Mouse (Mus musculus): ENCODE results near the gene Ubac1. TPM values are rescaled to one million over a fixed set of nuclear protein-coding genes. Genes with fewer than 3 reads are reported as not detected.
A peak's percentile ranks its signal among the peaks of the same experiment; 100 is the strongest.

The Ubac1 gene
- polyA plus RNA-seq, 1 experiment from 2014 or later, result 437 TPM

GRCm38 (mm10) chr2:25994791-25995190 lies 26.8 kb downstream of the Ubac1 start:
- Histone ChIP-seq H3K36me3 (replicated peaks) (peaks cover 61% of the 10 kb centered on the region), H3K27ac (replicated peaks) (no peak overlapping the region), H3K4me2 (no peak overlapping the region), H3K9ac (no peak overlapping the region), H3K9me3 (replicated peaks) (no peaks in the 10 kb centered on the region), H3K4me1 (replicated peaks) (peaks cover 21% of the 10 kb centered on the region), H3K4me3 (replicated peaks) (no peak overlapping the region), H3K27me3 (no peaks in the 10 kb centered on the region)
- WGBS (ENCODE audit: insufficient replicate concordance), result 90% methylated on average over 3 of the region's 3 CpGs
- no peak for ATAC-seq (ENCODE audit: insufficient read depth)

GRCm38 (mm10) chr2:25992285-25992684 lies 29.3 kb downstream of the Ubac1 start:
- no peak overlapping the region for H3K4me3 ChIP-seq (replicated peaks)
- no peak overlapping the region for H3K9ac ChIP-seq
- WGBS (ENCODE audit: insufficient replicate concordance), result 73% methylated on average over 2 of the region's 2 CpGs
- ATAC-seq (ENCODE audit: insufficient read depth), result no peak
- no peaks in the 10 kb centered on the region for H3K9me3 ChIP-seq (replicated peaks)
- H3K4me2 ChIP-seq, result no peak overlapping the region
- peaks cover 15% of the 10 kb centered on the region for H3K4me1 ChIP-seq (replicated peaks)
- H3K27me3 ChIP-seq, result no peaks in the 10 kb centered on the region; the same call in 1 of the 2 replicates
- no peak overlapping the region for H3K27ac ChIP-seq (replicated peaks)
- H3K36me3 ChIP-seq (replicated peaks), result peaks cover 36% of the 10 kb centered on the region

GRCm38 (mm10) chr2:25989651-25990050 lies 31.9 kb downstream of the Ubac1 start:
- Histone ChIP-seq H3K9me3 (replicated peaks) (no peaks in the 10 kb centered on the region), H3K4me1 (replicated peaks) (peaks cover 15% of the 10 kb centered on the region), H3K4me2 (no peak overlapping the region), H3K27me3 (peaks cover 5% of the 10 kb centered on the region), H3K9ac (no peak overlapping the region), H3K27ac (replicated peaks) (no peak overlapping the region), H3K36me3 (replicated peaks) (peaks cover 9% of the 10 kb centered on the region; the same call in 1 of the 2 replicates), H3K4me3 (replicated peaks) (no peak overlapping the region)
- WGBS (ENCODE audit: insufficient replicate concordance), result 60% methylated on average over 1 of the region's 1 CpGs
- no peak for ATAC-seq (ENCODE audit: insufficient read depth)

- Histone ChIP-seq H3K36me3 (replicated peaks) (no peaks in the 10 kb centered on the region), H3K9ac (no peak overlapping the region), H3K4me2 (no peak overlapping the region), H3K4me1 (replicated peaks) (peaks cover 20% of the 10 kb centered on the region), H3K27me3 (peaks cover 5% of the 10 kb centered on the region), H3K9me3 (replicated peaks) (no peaks in the 10 kb centered on the region), H3K4me3 (replicated peaks) (no peak overlapping the region), H3K27ac (replicated peaks) (no peak overlapping the region)
- WGBS (ENCODE audit: insufficient replicate concordance), result 61% methylated on average over 6 of the region's 6 CpGs
- no peak for ATAC-seq (ENCODE audit: insufficient read depth)
Measured at GRCm38 (mm10) chr2:25987817-25988216, 33.7 kb downstream of the Ubac1 start.

DNA sequence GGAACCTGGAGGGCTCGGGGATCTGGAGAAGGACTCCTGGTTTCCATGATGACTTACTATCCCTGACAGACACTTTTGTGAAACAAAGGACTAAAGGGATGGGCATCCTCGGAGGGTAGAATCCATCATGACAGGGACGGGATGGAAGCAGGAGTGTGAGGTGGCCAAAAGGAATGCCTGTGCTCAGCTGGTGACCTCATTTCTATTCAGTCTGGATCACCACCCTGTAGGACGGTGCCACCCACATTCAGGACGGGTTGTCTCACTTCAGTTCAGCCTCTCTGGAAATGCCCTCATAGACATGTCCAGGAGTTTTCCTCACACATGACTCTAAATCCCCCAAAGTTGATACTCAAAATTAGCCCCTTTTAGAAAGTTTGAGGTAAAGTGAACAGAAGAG lies 34.9 kb downstream of the Ubac1 start:
- WGBS (ENCODE audit: insufficient replicate concordance), result 64% methylated on average over 5 of the region's 5 CpGs
- Histone ChIP-seq H3K27me3 (peaks cover 5% of the 10 kb centered on the region), H3K9ac (no peak overlapping the region), H3K27ac (replicated peaks) (no peak overlapping the region), H3K4me3 (replicated peaks) (no peak overlapping the region), H3K9me3 (replicated peaks) (no peaks in the 10 kb centered on the region), H3K4me2 (no peak overlapping the region), H3K36me3 (replicated peaks) (no peaks in the 10 kb centered on the region), H3K4me1 (replicated peaks) (peaks cover 16% of the 10 kb centered on the region)
- no peak for ATAC-seq (ENCODE audit: insufficient read depth)

DNA sequence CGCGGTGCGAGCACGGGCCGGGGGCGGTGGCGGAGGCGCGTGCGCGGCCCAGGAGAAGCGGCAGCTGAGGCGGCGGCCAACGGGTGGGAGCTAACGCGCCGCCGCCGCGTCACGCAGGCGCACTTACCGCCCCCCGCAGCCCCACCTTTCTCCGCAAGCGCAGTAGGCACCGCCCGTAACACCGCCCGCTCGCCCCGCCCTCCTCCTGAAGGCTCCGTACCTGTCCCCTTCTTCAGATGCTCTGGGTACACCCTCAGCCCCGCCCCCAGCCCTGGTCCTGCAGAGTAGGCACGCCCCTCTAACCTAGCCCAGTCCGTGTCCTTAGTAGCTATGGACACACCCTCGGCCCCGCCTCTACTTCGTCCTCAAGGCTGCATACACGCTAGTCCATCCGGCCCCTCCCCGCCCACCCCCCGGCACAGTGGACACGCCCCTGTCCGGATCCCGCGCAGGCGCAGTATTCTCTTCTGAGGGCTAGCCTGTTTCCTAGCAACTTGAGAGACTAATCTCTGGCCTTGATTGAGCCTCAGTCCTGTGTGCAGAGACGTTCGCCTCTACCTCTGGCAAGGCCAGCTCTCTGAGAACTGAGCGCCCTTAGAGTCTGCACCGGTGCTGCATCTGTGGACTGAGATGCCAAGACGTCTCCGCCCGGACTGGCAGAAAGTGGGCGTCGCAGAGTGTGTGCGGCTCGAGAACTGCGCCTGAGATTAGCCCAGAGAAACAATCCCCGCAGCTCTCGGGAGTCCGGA lies 38.2 kb downstream of the Ubac1 start, which contains the start of gene Camsap1:
Camsap1 (minus strand) TSS at position 124 of the 749 bp plus-strand sequence.
- Histone ChIP-seq H3K4me3 (replicated peaks) (peak within 1 kb of the TSS; percentile 94), H3K9me3 (replicated peaks) (no peaks in the 10 kb centered on the region), H3K4me2 (peak within 1 kb of the TSS; percentile 95), H3K27ac (replicated peaks) (peak within 1 kb of the TSS; percentile 89), H3K27me3 (peaks cover 5% of the 10 kb centered on the region), H3K36me3 (replicated peaks) (no peaks in the 10 kb centered on the region), H3K9ac (peak within 1 kb of the TSS; percentile 97), H3K4me1 (replicated peaks) (peaks cover 49% of the 10 kb centered on the region)
- peak; percentile 99 for ATAC-seq (ENCODE audit: insufficient read depth)
- WGBS (ENCODE audit: insufficient replicate concordance), result under 1% methylated on average over 63 of the region's 64 CpGs

DNA sequence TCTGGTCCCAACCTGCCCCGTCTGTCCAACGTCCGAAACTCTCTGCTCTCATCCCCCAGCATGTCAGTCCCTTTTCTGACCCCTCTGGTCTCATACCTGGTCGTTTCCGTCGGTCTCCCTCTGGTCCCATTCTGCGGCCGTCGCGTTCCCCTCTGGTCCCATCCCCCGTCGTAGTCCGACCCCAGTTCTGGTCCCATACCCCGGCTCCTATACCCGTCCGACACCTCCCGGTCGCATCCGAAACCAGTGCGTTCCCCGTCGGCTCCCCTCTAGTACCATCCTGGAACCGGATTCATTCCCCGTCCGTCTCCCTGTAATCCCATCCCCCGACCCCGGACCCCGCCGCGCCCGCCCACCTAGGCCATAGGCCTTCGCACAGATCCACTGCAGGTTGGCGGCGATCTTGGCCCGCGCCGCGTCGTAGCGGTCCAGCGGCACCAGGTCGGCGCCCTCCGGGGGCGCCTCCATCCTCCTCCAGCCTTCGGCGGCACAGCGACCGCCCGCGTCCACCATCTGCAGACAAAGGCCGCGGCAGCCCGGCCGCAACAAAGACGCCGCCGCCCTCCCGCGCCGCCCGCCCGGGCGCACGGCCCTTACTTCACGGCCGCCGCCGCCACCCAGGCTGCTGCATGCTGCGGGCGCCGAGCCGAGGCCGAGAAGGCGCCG lies 39.0 kb downstream of the Ubac1 start:
- Histone ChIP-seq H3K36me3 (replicated peaks) (no peaks in the 10 kb centered on the region), H3K9me3 (replicated peaks) (no peaks in the 10 kb centered on the region), H3K27me3 (peaks cover 5% of the 10 kb centered on the region), H3K9ac (peak overlapping the region; percentile 97), H3K4me3 (replicated peaks) (peak overlapping the region; percentile 94), H3K4me2 (peak overlapping the region; percentile 95), H3K4me1 (replicated peaks) (peaks cover 56% of the 10 kb centered on the region), H3K27ac (replicated peaks) (peak overlapping the region; percentile 89)
- WGBS (ENCODE audit: insufficient replicate concordance), result under 1% methylated on average over 76 of the region's 76 CpGs
- ATAC-seq (ENCODE audit: insufficient read depth), result no peak; the same call in none of the 2 replicates

DNA sequence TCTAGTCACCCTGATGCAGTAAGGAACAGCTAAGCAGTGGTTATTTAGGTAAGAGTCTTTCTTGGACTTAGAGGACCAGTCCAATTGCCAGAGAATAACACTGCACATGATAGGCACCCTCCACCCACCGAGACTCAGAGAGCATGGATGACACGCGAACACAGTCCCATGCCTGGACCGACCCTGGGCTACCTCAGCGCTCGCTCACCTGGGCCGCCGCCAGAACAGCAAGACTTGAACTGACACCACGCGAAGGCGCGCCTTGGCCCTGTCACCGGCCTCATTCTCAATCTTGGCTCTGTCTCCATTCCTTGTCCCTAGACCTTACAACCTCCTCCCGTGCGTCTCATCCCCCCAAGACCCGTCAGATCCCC lies 39.5 kb downstream of the Ubac1 start:
- no peak for ATAC-seq (ENCODE audit: insufficient read depth)
- Histone ChIP-seq H3K27ac (replicated peaks) (peak overlapping the region; percentile 89), H3K4me2 (peak overlapping the region; percentile 95), H3K9me3 (replicated peaks) (no peaks in the 10 kb centered on the region), H3K27me3 (peaks cover 5% of the 10 kb centered on the region), H3K9ac (peak overlapping the region; percentile 97), H3K4me3 (replicated peaks) (peak overlapping the region; percentile 94), H3K4me1 (replicated peaks) (peaks cover 56% of the 10 kb centered on the region), H3K36me3 (replicated peaks) (no peaks in the 10 kb centered on the region)
- 1% methylated on average over 16 of the region's 16 CpGs for WGBS (ENCODE audit: insufficient replicate concordance)

GRCm38 (mm10) chr2:25978997-25979396 lies 42.5 kb downstream of the Ubac1 start:
- no peak overlapping the region for H3K4me2 ChIP-seq
- H3K9ac ChIP-seq, result no peak overlapping the region
- 52% methylated on average over 4 of the region's 4 CpGs for WGBS (ENCODE audit: insufficient replicate concordance)
- no peaks in the 10 kb centered on the region for H3K36me3 ChIP-seq (replicated peaks)
- no peak overlapping the region for H3K4me3 ChIP-seq (replicated peaks)
- H3K4me1 ChIP-seq (replicated peaks), result peaks cover 66% of the 10 kb centered on the region
- no peaks in the 10 kb centered on the region for H3K27me3 ChIP-seq
- H3K9me3 ChIP-seq (replicated peaks), result no peaks in the 10 kb centered on the region
- no peak for ATAC-seq (ENCODE audit: insufficient read depth)
- H3K27ac ChIP-seq (replicated peaks), result no peak overlapping the region

GRCm38 (mm10) chr2:25977587-25978239 lies 43.8 kb downstream of the Ubac1 start:
- no peak for ATAC-seq (ENCODE audit: insufficient read depth)
- WGBS (ENCODE audit: insufficient replicate concordance), result 78% methylated on average over 7 of the region's 7 CpGs
- Histone ChIP-seq H3K4me2 (no peak overlapping the region), H3K27me3 (no peaks in the 10 kb centered on the region), H3K4me1 (replicated peaks) (peaks cover 68% of the 10 kb centered on the region), H3K9me3 (replicated peaks) (no peaks in the 10 kb centered on the region), H3K36me3 (replicated peaks) (no peaks in the 10 kb centered on the region), H3K4me3 (replicated peaks) (no peak overlapping the region), H3K9ac (no peak overlapping the region), H3K27ac (replicated peaks) (no peak overlapping the region)

DNA sequence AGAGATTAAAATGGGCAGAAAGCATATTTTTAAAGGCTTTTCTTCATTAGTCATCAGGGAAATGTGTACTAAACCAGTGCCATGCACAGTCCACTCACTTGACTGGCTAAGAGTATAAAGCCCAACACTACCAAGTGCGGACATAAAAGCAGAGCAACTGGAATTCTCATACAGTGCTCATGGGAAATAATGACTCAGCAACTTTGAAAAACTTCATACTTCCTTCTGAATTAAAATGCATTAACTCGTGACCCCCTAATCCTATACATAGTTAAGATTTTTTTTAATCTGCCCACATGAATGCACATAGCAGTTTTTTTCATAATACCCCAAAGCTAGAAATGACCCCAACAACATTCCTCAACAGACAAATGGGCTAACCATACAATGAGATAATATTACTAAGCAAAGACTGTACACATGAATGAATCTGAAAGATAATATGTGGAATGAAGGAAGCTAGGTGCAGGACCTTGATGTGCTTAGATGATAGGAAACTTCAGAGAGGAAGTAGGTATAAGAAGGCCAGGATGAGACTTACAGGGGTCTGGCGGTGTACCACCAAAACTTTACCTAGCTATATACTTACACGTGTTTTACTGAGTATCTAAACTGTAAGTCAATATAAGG lies 46.3 kb downstream of the Ubac1 start:
- WGBS (ENCODE audit: insufficient replicate concordance), result 61% methylated on average over 4 of the region's 4 CpGs
- ATAC-seq (ENCODE audit: insufficient read depth), result no peak

More for the DNA sequence above, 46.3 kb downstream of the Ubac1 start:
- H3K36me3 ChIP-seq (replicated peaks), result no peaks in the 10 kb centered on the region
- H3K4me3 ChIP-seq (replicated peaks), result no peak overlapping the region
- H3K4me1 ChIP-seq (replicated peaks), result peaks cover 56% of the 10 kb centered on the region
- H3K4me2 ChIP-seq, result no peak overlapping the region
- H3K27me3 ChIP-seq, result no peaks in the 10 kb centered on the region
- H3K9ac ChIP-seq, result no peak overlapping the region
- no peak overlapping the region for H3K27ac ChIP-seq (replicated peaks)
- H3K9me3 ChIP-seq (replicated peaks), result no peaks in the 10 kb centered on the region

All from liver, embryonic 15.5 days (tissue).